Mouse (Mus musculus) liver, embryonic 16.5 days (tissue): Measurements from ENCODE around the gene Mrgpre. TPM values are rescaled to one million over a fixed set of nuclear protein-coding genes. Genes with fewer than 3 reads are reported as not detected.

ENCODE experiments used
- ATAC-seq: fragments of 200-750 bp; cut with Nextera tagmentation; 2 replicates; pipeline ENCODE4 v1.8.0; 2017; ENCODE audit warnings: low read depth, mild to moderate bottlenecking, moderate number of reproducible peaks, moderate library complexity
- H3K27ac ChIP-seq: fragments of 300-500 bp; sonication (generic); 2 replicates; pipeline ENCODE4 v1.5.1; 2014; ENCODE audit warnings: mild to moderate bottlenecking, low read length
- H3K27me3 ChIP-seq: fragments of 300-500 bp; sonication (generic); 2 replicates; pipeline ENCODE4 v1.6.1; 2014; ENCODE audit warnings: low read depth, low read length, mixed read lengths; ENCODE audit not compliant: control insufficient read depth, insufficient read depth
- H3K36me3 ChIP-seq: fragments of 300-500 bp; sonication (generic); 2 replicates; pipeline ENCODE4 v1.6.1; 2014; ENCODE audit warnings: mild to moderate bottlenecking; ENCODE audit not compliant: control insufficient read depth, insufficient read depth
- H3K4me1 ChIP-seq: fragments of 300-500 bp; sonication (generic); 2 replicates; pipeline ENCODE4 v1.6.1; 2014; ENCODE audit warnings: low read depth, low read length, mixed read lengths; ENCODE audit not compliant: control insufficient read depth
- H3K4me2 ChIP-seq: fragments of 300-500 bp; sonication (generic); 2 replicates; pipeline ENCODE4 v1.6.1; 2014; ENCODE audit warnings: low read depth, low read length, mixed read lengths
- H3K4me3 ChIP-seq: fragments of 300-500 bp; sonication (generic); 2 replicates; pipeline ENCODE4 v1.5.1; 2014; ENCODE audit warnings: low read depth, mild to moderate bottlenecking, low read length
- H3K9ac ChIP-seq: fragments of 300-500 bp; sonication (generic); 2 replicates; pipeline ENCODE4 v1.6.1; 2014; ENCODE audit warnings: low read depth, low read length
- H3K9me3 ChIP-seq: fragments of 300-500 bp; sonication (generic); replicated peaks from 2 replicates; pipeline ENCODE4 v1.6.1; 2016; ENCODE audit warnings: low read length; ENCODE audit not compliant: control insufficient read depth
- WGBS: fragments of 180-500 bp; shearing (Covaris S2); extraction: QIAGEN DNeasy Blood & Tissue Kit; methylation state at CpG from one replicate; pipeline ENCODE4 v1.1.7; 2014; ENCODE audit not compliant: insufficient replicate concordance; 5-methylcytosine and 5-hydroxymethylcytosine counted together
- polyA plus RNA-seq: library from polyadenylated mRNA; unstranded; fragments of >200 nt; fragmentation: Nextera tagmentation; extraction: Ambion mirVana; gene quantifications from 2 replicates; pipeline ENCODE4 v1.2.1, GENCODE M21; 2015

Mrgpre gene
- polyA plus RNA-seq, 1 experiment from 2014 or later: 0.51 TPM

GRCm38 (mm10) chr7:143764876-143765530 is 19.3 kb downstream of the Mrgpre start:
- Histone ChIP-seq H3K27me3 (no peaks in the 10 kb centered on the region; the same call in 1 of the 2 replicates), H3K4me1 (no peaks in the 10 kb centered on the region), H3K4me3 (no peak overlapping the region), H3K9me3 (no peaks in the 10 kb centered on the region), H3K4me2 (no peak overlapping the region), H3K9ac (no peak overlapping the region), H3K27ac (no peak overlapping the region), H3K36me3 (no peaks in the 10 kb centered on the region)
- ATAC-seq: no peak
- WGBS: 36% methylated on average over 19 of the region's 19 CpGs

GRCm38 (mm10) chr7:143763794-143764193 is 20.5 kb downstream of the Mrgpre start:
- Histone ChIP-seq H3K27me3 (no peaks in the 10 kb centered on the region; the same call in 1 of the 2 replicates), H3K4me2 (no peak overlapping the region), H3K9me3 (no peaks in the 10 kb centered on the region), H3K36me3 (no peaks in the 10 kb centered on the region), H3K4me1 (no peaks in the 10 kb centered on the region), H3K4me3 (no peak overlapping the region), H3K27ac (no peak overlapping the region), H3K9ac (no peak overlapping the region)
- 8% methylated on average over 3 of the region's 3 CpGs for WGBS
- ATAC-seq: no peak

DNA sequence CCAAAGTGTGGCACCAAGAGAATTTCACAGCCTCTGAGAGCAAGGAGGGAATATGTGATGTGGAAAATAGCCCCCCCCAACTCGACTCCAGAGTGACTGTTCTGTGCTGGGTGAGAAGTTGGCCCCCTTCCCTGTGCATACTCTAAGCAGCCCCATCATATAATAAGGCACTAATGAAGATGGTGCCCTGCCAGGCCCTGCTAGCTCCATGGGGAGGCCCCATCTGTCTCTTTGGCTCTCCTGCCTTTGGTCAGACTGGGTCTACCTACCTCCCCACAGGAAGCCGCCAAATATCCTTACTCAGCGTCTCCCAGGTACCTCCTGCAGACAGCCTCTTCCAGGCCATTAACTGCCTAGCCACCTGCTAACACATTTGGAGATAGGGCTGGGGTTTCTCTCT is 25.3 kb downstream of the Mrgpre start:
- WGBS: 48% methylated on average over 3 of the region's 3 CpGs
- H3K27ac ChIP-seq: no peak overlapping the region
- H3K9ac ChIP-seq: no peak overlapping the region
- no peak overlapping the region for H3K4me2 ChIP-seq
- ATAC-seq: no peak
- no peaks in the 10 kb centered on the region for H3K36me3 ChIP-seq
- H3K27me3 ChIP-seq: peaks cover 3% of the 10 kb centered on the region; the same call in 1 of the 2 replicates
- H3K9me3 ChIP-seq: no peaks in the 10 kb centered on the region
- H3K4me3 ChIP-seq: no peak overlapping the region
- peaks cover 3% of the 10 kb centered on the region; the same call in 1 of the 2 replicates for H3K4me1 ChIP-seq

DNA sequence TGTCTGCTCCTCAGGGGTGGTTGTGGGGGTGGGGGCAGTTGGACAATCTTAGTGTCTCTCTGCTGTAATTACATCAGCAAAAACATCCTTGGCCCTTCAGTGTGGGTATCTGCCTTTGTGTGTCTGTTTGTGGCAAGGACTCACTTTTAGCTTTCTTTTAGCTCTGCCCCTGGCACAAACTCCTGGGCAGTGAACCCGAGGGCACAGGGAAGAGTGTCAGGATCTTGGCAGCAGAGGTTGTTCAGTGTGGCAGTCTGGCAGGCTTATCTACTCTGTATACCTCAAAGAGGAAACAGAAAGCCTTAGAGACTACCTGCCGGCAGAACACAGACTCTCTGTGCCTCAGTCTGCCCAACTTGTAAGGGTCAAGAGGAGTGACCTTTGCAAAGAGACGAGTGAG is 26.6 kb downstream of the Mrgpre start:
- Histone ChIP-seq H3K4me2 (no peak overlapping the region), H3K9me3 (no peaks in the 10 kb centered on the region), H3K4me1 (peaks cover 3% of the 10 kb centered on the region; the same call in 1 of the 2 replicates), H3K4me3 (no peak overlapping the region), H3K27ac (no peak overlapping the region), H3K36me3 (no peaks in the 10 kb centered on the region), H3K27me3 (peaks cover 3% of the 10 kb centered on the region; the same call in 1 of the 2 replicates), H3K9ac (no peak overlapping the region)
- ATAC-seq: no peak
- 33% methylated on average over 3 of the region's 3 CpGs for WGBS

DNA sequence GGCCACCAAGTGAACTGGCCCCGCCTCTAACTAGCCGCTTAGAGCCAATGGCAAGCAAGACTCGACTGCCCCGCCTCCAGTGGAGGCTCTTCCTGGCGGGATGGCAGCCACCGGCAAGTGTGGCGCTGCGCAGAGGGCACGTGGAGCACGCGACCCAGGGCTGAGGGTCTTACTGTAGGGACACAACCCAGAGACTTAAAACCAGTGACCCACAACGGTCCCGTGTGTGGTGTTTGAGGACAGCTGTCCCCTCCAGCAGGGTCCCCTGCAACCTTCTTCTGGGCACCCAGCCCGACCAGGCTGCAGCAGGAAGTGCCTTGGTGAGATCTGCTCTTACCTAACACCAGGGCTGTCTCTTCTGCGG is 27.3 kb downstream of the Mrgpre start:
- no peaks in the 10 kb centered on the region for H3K9me3 ChIP-seq
- H3K9ac ChIP-seq: no peak overlapping the region
- peaks cover 3% of the 10 kb centered on the region; the same call in 1 of the 2 replicates for H3K27me3 ChIP-seq
- under 1% methylated on average over 15 of the region's 15 CpGs for WGBS
- H3K4me1 ChIP-seq: peaks cover 3% of the 10 kb centered on the region; the same call in 1 of the 2 replicates
- H3K4me3 ChIP-seq: peak overlapping the region; percentile 34
- no peak overlapping the region for H3K27ac ChIP-seq
- peak; percentile 67 for ATAC-seq
- H3K4me2 ChIP-seq: peak overlapping the region; percentile 53
- no peaks in the 10 kb centered on the region for H3K36me3 ChIP-seq

DNA sequence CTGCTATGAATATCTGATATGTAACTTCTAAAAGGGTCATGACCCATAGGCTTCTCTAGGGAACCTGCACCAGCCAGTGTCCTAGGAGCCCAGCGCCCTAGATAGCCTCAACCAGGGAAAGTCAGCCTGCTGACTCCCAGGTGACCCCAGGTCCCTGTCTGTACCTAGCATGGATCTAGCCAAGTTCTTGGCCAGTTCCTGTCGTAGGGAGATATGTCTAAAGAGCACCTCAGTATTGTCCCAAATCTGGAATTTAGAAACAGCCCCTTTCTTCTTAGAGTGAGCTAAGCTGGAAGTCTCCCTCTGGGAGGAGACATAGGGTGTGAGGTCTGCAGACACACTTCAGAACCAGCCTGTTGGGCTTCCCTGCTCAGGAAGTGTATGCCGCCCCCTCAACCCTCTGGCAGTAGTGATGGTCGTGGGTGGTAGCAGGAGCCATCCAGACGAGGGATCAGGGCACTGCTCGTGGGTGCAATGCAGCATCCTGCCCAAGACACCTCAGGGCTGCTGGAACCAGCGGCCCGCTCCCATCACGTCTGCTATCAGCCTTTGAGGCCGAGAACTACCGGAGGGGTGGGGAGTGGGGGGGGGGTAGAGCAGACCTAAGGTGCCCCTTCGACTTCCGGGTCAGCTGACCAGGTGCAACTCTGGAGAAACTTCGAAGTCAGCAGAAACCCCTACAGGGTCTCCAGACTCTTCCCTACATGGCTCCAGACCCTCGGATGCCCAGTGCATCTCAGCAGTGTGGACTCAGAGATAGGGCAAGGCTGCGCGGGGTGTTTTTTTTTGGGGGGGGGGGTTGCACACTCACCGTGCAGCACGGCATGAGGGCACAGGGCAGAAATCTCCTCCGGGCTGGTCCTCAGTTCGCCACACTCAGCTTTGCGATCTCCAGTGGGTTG is 27.9 kb downstream of the Mrgpre start, which contains the start of gene Osbpl5:
Gene Osbpl5, minus strand, starts transcription at position 861 of the 902 bp plus-strand sequence.
- H3K4me3 ChIP-seq: peak within 1 kb of the TSS; percentile 34
- no peaks in the 10 kb centered on the region for H3K9me3 ChIP-seq
- no peak for ATAC-seq

DNA sequence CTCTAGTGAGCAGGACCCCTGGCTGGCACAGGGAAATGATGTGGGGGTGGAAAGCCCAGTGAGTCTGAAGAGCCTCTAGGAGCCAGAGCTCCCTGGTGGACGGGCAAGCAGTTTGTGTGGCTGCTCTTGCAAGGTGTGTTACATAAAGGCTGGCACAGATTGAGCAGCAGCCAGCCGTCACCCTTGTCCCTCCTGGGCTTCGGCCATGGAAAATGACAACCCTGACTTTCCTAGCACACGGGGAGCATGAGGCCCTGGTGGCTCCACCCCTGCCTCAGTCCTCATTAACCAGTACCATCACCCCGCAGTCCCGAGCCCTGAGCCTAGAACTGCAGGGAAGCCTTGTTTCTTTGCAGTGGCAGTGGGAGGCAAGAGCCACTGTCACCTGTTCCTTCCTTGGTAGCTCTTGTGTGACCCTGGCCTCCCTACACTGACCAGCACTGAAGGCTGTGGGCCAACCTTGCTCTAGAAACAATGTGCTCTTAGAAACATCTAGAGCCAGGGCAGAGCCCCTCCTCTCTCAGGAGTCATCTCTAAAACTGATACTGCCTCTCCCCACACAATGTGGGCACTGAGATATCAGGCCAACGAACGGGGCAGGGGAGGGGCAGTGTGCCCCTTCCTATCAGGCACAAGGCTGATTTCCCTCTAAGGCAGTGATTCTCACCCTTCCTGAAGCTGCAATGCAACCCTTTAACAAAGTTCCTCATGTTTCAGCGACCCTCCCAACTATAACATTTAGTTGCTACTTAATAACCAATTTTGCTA is 28.8 kb downstream of the Mrgpre start:
- WGBS: 39% methylated on average over 9 of the region's 9 CpGs
- ATAC-seq: no peak
- Histone ChIP-seq H3K4me3 (no peak overlapping the region), H3K4me2 (no peak overlapping the region), H3K36me3 (no peaks in the 10 kb centered on the region), H3K4me1 (peaks cover 3% of the 10 kb centered on the region; the same call in 1 of the 2 replicates), H3K9ac (no peak overlapping the region), H3K27me3 (peaks cover 3% of the 10 kb centered on the region; the same call in 1 of the 2 replicates), H3K9me3 (no peaks in the 10 kb centered on the region), H3K27ac (no peak overlapping the region)

More for the DNA sequence above, 27.9 kb downstream of the Mrgpre start, which contains the start of gene Osbpl5:
- no peak within 1 kb of the TSS for H3K9ac ChIP-seq
- peak within 1 kb of the TSS; percentile 53 for H3K4me2 ChIP-seq
- H3K27me3 ChIP-seq: peaks cover 3% of the 10 kb centered on the region; the same call in 1 of the 2 replicates
- H3K27ac ChIP-seq: no peak within 1 kb of the TSS
- H3K36me3 ChIP-seq: no peaks in the 10 kb centered on the region
- 16% methylated on average over 22 of the region's 22 CpGs for WGBS
- H3K4me1 ChIP-seq: peaks cover 3% of the 10 kb centered on the region; the same call in 1 of the 2 replicates

GRCm38 (mm10) chr7:143753990-143754715 is 30.1 kb downstream of the Mrgpre start:
- ATAC-seq: no peak
- Histone ChIP-seq H3K36me3 (no peaks in the 10 kb centered on the region), H3K27ac (no peak overlapping the region), H3K9me3 (no peaks in the 10 kb centered on the region), H3K9ac (no peak overlapping the region), H3K27me3 (peaks cover 3% of the 10 kb centered on the region; the same call in 1 of the 2 replicates), H3K4me3 (no peak overlapping the region), H3K4me2 (no peak overlapping the region), H3K4me1 (peaks cover 3% of the 10 kb centered on the region; the same call in 1 of the 2 replicates)
- whole genome bisulfite sequencing: 37% methylated on average over 5 of the region's 5 CpGs
